Mouse (Mus musculus): ENCODE data around the gene Ddx49.

- TF ChIP-seq POLR2A (IDR thresholded peaks at IDR 0.05; ENCODE audit: borderline replicate concordance, insufficient read depth, low read length) (no peak), CTCF (IDR thresholded peaks at IDR 0.05; ENCODE audit: borderline replicate concordance, insufficient read depth, low read depth, low read length) (no peak)
Measured at GRCm38 (mm10) chr8:70281001-70281400, 21.3 kb downstream of the Ddx49 start.

Data from cerebellum, adult 2 months (tissue).